Mouse (Mus musculus): Measurements from ENCODE around the gene Arid5a.

Gene Arid5a

GRCm38 (mm10) chr1:36307495-36308280 lies at the start of gene Arid5a:
Gene Arid5a, plus strand, starts transcription at chr1:36307733.
- DNase-seq (ENCODE audit: low read depth), result peak; percentile 97

- DNase-seq (ENCODE audit: low read depth), result no peak
These were observed 48.9 kb upstream of the Arid5a start for GRCm38 (mm10) chr1:36258631-36259030.

- no peak for DNase-seq (ENCODE audit: low read depth)
These were observed 48.3 kb upstream of the Arid5a start for GRCm38 (mm10) chr1:36259281-36259680.

- peak; percentile 68 for DNase-seq (ENCODE audit: low read depth)
These were observed 47.1 kb upstream of the Arid5a start for GRCm38 (mm10) chr1:36260418-36260817.

GRCm38 (mm10) chr1:36261708-36262504 lies 45.6 kb upstream of the Arid5a start:
- peak; percentile 80 for DNase-seq (ENCODE audit: low read depth)

- DNase-seq (ENCODE audit: low read depth), result peak; percentile 91
These were observed 43.6 kb upstream of the Arid5a start for GRCm38 (mm10) chr1:36263833-36264488.

- peak; percentile 58 for DNase-seq (ENCODE audit: low read depth)
These were observed 41.2 kb upstream of the Arid5a start for GRCm38 (mm10) chr1:36266293-36266692.

GRCm38 (mm10) chr1:36267595-36267994 lies 39.9 kb upstream of the Arid5a start:
- DNase-seq (ENCODE audit: low read depth), result no peak

- DNase-seq (ENCODE audit: low read depth), result no peak
These were observed 38.3 kb upstream of the Arid5a start for GRCm38 (mm10) chr1:36269121-36269795.

- DNase-seq (ENCODE audit: low read depth), result no peak
These were observed 36.9 kb upstream of the Arid5a start for GRCm38 (mm10) chr1:36270666-36271065.

GRCm38 (mm10) chr1:36271516-36272230 lies 35.9 kb upstream of the Arid5a start:
- DNase-seq (ENCODE audit: low read depth), result no peak

GRCm38 (mm10) chr1:36272546-36272945 lies 35.0 kb upstream of the Arid5a start:
- peak; percentile 74 for DNase-seq (ENCODE audit: low read depth)

- DNase-seq (ENCODE audit: low read depth), result peak; percentile 91
These were observed 34.2 kb upstream of the Arid5a start for GRCm38 (mm10) chr1:36273288-36273687.

- peak; percentile 79 for DNase-seq (ENCODE audit: low read depth)
These were observed 33.1 kb upstream of the Arid5a start, which contains the start of gene Neurl3 for GRCm38 (mm10) chr1:36274455-36274854. Gene Neurl3, minus strand, starts transcription at chr1:36274679.

GRCm38 (mm10) chr1:36275635-36276389 lies 31.7 kb upstream of the Arid5a start:
- DNase-seq (ENCODE audit: low read depth), result peak; percentile 51

GRCm38 (mm10) chr1:36277267-36278060 lies 30.1 kb upstream of the Arid5a start:
- DNase-seq (ENCODE audit: low read depth), result peak; percentile 92

GRCm38 (mm10) chr1:36279202-36279601 lies 28.3 kb upstream of the Arid5a start:
- peak; percentile 95 for DNase-seq (ENCODE audit: low read depth)

GRCm38 (mm10) chr1:36280938-36281337 lies 26.6 kb upstream of the Arid5a start:
- no peak for DNase-seq (ENCODE audit: low read depth)

GRCm38 (mm10) chr1:36281849-36282248 lies 25.7 kb upstream of the Arid5a start:
- peak; percentile 73 for DNase-seq (ENCODE audit: low read depth)

- peak; percentile 90 for DNase-seq (ENCODE audit: low read depth)
These were observed 14.1 kb upstream of the Arid5a start for GRCm38 (mm10) chr1:36293470-36293869.

Measured in induced T-regulatory cell, adult 2 months (primary cell).